Mouse (Mus musculus) ES-E14 (cell line): Measurements from ENCODE around the gene Psmd12.

ENCODE experiments used
- HCFC1 ChIP-seq: IDR thresholded peaks from 2 replicates; pipeline ENCODE4 v1.6.1; 2012; ENCODE audit warnings: low read length, inconsistent platforms, borderline replicate concordance; ENCODE audit not compliant: insufficient read depth
- MAFK ChIP-seq: IDR thresholded peaks from 2 replicates; pipeline ENCODE4 v1.6.1; 2014; ENCODE audit warnings: mild to moderate bottlenecking, low read depth, low read length, inconsistent platforms; ENCODE audit not compliant: insufficient read depth

- TF ChIP-seq HCFC1, result no peak
- TF ChIP-seq MAFK, result no peak
Measured at GRCm38 (mm10) chr11:107443121-107444095, 35.9 kb upstream of the Psmd12 start.
